Mouse (Mus musculus) forebrain, embryonic 13.5 days (tissue): ENCODE measurements around the gene Klhl8. TPM values are rescaled to one million over a fixed set of nuclear protein-coding genes. Genes with fewer than 3 reads are reported as not detected.

ENCODE experiments used
- ATAC-seq: fragments of 200-750 bp; cut with Nextera tagmentation; 2 replicates; pipeline ENCODE4 v1.8.0; 2017
- H3K27ac ChIP-seq: fragments of 300-500 bp; sonication (generic); 2 replicates; pipeline ENCODE4 v1.5.1; 2015; ENCODE audit warnings: inconsistent platforms, mild to moderate bottlenecking, moderate library complexity
- H3K27me3 ChIP-seq: fragments of 300-500 bp; sonication (generic); 2 replicates; pipeline ENCODE4 v1.6.1; 2015; ENCODE audit warnings: mild to moderate bottlenecking, inconsistent platforms
- H3K36me3 ChIP-seq: fragments of 300-500 bp; sonication (generic); 2 replicates; pipeline ENCODE4 v1.6.1; 2015; ENCODE audit warnings: mild to moderate bottlenecking, inconsistent platforms; ENCODE audit not compliant: poor library complexity, severe bottlenecking
- H3K4me1 ChIP-seq: fragments of 300-500 bp; sonication (generic); 2 replicates; pipeline ENCODE4 v1.6.1; 2015; ENCODE audit warnings: inconsistent platforms
- H3K4me2 ChIP-seq: fragments of 300-500 bp; sonication (generic); 2 replicates; pipeline ENCODE4 v1.6.1; 2015; ENCODE audit warnings: inconsistent platforms, mild to moderate bottlenecking, moderate library complexity
- H3K4me3 ChIP-seq: fragments of 300-500 bp; sonication (generic); 2 replicates; pipeline ENCODE4 v1.5.1; 2015; ENCODE audit warnings: mild to moderate bottlenecking, inconsistent platforms
- H3K9ac ChIP-seq: fragments of 300-500 bp; sonication (generic); 2 replicates; pipeline ENCODE4 v1.6.1; 2015; ENCODE audit warnings: mild to moderate bottlenecking, inconsistent platforms
- H3K9me3 ChIP-seq: fragments of 300-500 bp; sonication (generic); replicated peaks from 2 replicates; pipeline ENCODE4 v1.6.1; 2016; ENCODE audit warnings: inconsistent platforms
- WGBS: fragments of 180-500 bp; shearing (Covaris S2); methylation state at CpG from one replicate; pipeline ENCODE4 v1.1.7; 2015; 5-methylcytosine and 5-hydroxymethylcytosine counted together
- polyA plus RNA-seq: library from polyadenylated mRNA; unstranded; fragments of >200 nt; fragmentation: Nextera tagmentation; extraction: Ambion mirVana; gene quantifications from 2 replicates; pipeline ENCODE4 v1.2.1, GENCODE M21; 2015

The Klhl8 gene
- polyA plus RNA-seq, 1 experiment from 2014 or later = 25.3 TPM

DNA sequence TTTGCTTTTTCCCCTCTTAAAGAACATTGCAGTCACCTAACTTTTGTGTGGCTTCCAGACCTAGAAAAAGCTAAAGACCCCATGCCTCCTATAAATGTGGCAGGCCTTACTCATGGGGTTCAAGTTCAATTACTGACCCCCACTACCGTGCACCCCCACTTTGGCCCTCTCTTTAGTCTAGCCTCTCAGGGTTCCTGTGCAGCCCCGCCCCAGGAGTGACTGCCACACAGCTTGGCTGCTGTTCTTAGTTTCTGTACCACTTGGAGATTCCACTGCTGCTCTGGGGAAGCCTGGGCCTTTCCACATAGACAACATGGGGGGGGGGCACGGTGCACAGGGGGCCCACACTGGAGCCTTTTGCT, 71.8 kb downstream of the Klhl8 start:
- H3K4me1 ChIP-seq = peaks cover 6% of the 10 kb centered on the region; the same call in 1 of the 2 replicates
- H3K4me2 ChIP-seq = no peak overlapping the region
- H3K27me3 ChIP-seq = no peaks in the 10 kb centered on the region
- H3K4me3 ChIP-seq = no peak overlapping the region
- WGBS = 83% methylated on average over 3 of the region's 3 CpGs
- no peak overlapping the region for H3K9ac ChIP-seq
- no peak overlapping the region for H3K27ac ChIP-seq
- ATAC-seq = no peak
- peaks cover 10% of the 10 kb centered on the region for H3K36me3 ChIP-seq
- no peaks in the 10 kb centered on the region for H3K9me3 ChIP-seq

DNA sequence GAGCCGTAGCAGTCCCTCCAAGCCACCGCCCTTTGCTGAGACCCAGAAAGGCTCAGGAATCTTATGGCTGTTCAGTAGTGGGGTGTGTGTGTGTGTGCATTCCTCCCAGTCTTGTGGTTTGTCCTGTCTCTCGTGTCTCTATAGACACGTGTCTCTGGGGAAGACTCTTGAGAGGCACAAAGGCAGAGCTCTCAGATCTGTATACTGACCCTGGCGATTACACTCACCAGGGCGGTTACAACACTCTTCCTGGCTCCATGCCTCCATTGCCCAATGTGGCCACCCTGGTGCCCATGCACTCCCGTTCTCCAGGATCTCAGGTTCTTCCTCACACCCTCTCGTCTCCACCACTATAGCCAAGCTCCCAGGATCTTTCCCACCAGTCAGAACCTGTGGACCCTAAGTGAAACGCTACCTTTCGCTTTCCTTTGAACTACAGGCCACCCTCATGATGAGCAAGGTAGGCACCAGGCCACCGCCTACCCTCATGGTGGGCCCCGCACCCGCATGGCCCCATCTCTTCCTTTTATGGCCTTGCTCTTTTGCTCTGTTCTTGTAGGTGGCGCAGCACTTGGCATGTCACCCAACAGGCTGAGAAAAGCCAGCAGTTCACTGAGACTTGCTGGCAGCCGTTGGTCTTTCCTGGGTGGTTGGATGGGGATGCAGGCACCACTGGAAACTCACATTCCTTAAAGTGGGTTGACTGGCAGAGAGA, 72.4 kb downstream of the Klhl8 start:
- Histone ChIP-seq H3K27ac (no peak overlapping the region), H3K9ac (no peak overlapping the region), H3K4me1 (peaks cover 6% of the 10 kb centered on the region; the same call in 1 of the 2 replicates), H3K9me3 (no peaks in the 10 kb centered on the region), H3K4me2 (no peak overlapping the region), H3K27me3 (no peaks in the 10 kb centered on the region), H3K36me3 (peaks cover 16% of the 10 kb centered on the region), H3K4me3 (no peak overlapping the region)
- WGBS = 95% methylated on average over 15 of the region's 15 CpGs
- ATAC-seq = no peak; the same call in 1 of the 2 replicates

DNA sequence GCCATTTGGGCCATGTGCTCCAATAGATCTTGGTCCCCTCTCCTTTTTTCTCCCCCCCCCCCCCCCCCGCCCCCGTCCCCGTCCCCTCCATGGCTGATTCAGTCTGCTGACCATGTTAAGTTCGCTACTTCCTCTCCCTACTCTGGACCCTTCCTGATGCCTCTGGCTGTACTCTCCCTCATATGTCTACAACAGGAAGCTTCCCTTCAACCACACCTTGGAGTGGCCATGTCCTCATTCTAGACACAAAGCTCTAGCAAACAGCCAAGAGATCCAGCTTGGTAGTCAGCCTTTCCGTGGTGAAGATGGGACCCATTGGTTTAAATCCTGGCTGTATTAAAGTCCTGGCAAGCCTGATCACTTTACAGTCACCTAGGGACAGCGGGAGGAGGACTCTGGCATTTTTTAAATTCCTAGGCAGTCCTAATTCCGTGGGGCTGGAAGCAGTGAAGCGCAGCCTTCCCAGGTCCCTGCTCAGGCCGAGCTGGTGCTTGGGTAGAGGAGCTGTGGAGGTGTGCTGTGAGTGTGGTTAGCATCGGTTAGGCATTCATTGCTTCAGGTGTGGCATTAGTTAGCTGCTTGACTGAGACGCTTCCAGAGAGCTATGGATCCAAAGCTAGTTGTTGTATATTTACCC, 74.8 kb downstream of the Klhl8 start:
- no peak for ATAC-seq
- no peaks in the 10 kb centered on the region for H3K9me3 ChIP-seq
- peaks cover 13% of the 10 kb centered on the region for H3K36me3 ChIP-seq
- H3K27ac ChIP-seq = no peak overlapping the region
- peaks cover 6% of the 10 kb centered on the region; the same call in 1 of the 2 replicates for H3K4me1 ChIP-seq
- no peak overlapping the region for H3K9ac ChIP-seq
- WGBS = 73% methylated on average over 8 of the region's 11 CpGs
- H3K4me2 ChIP-seq = no peak overlapping the region
- H3K4me3 ChIP-seq = no peak overlapping the region
- no peaks in the 10 kb centered on the region for H3K27me3 ChIP-seq

- Histone ChIP-seq H3K27ac (0 out of 2 replicates have a peak overlapping the region, but pooled peaks have one; percentile 22), H3K27me3 (no peaks in the 10 kb centered on the region), H3K4me1 (peaks cover 6% of the 10 kb centered on the region; the same call in 1 of the 2 replicates), H3K36me3 (peaks cover 13% of the 10 kb centered on the region), H3K4me2 (no peak overlapping the region), H3K9ac (no peak overlapping the region), H3K4me3 (no peak overlapping the region), H3K9me3 (no peaks in the 10 kb centered on the region)
- WGBS = 76% methylated on average over 15 of the region's 15 CpGs
- 0 out of 2 replicates have a peak, but pooled peaks have one; percentile 16 for ATAC-seq
These were observed 75.5 kb downstream of the Klhl8 start for GRCm38 (mm10) chr5:103835471-103836147.

DNA sequence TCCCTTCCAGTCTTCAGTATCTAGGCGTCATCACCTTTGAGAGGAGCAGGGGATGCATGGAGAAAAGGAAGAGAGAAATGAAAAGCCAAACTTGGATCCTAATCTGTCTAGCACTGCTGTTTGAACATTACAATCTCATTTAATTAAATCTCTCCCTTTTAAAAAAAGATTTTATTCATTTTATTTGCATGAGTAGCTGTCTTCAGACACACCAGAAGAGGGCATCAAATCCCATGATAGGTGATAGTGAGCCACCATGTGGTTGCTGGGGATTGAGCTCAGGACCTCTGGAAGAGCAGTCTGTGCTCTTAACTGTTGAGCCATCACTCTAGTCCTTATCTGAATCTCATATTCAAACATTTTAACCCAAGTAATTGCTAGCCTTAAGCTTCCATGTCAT, 80.2 kb downstream of the Klhl8 start:
- ATAC-seq = no peak
- Histone ChIP-seq H3K4me3 (no peak overlapping the region), H3K36me3 (peaks cover 13% of the 10 kb centered on the region), H3K9me3 (no peaks in the 10 kb centered on the region), H3K27ac (no peak overlapping the region), H3K4me2 (no peak overlapping the region), H3K9ac (no peak overlapping the region), H3K27me3 (no peaks in the 10 kb centered on the region), H3K4me1 (peaks cover 6% of the 10 kb centered on the region; the same call in 1 of the 2 replicates)
- whole genome bisulfite sequencing = 96% methylated on average over 1 of the region's 1 CpGs

GRCm38 (mm10) chr5:103829158-103829557, 81.9 kb downstream of the Klhl8 start:
- 71% methylated on average over 12 of the region's 12 CpGs for WGBS

DNA sequence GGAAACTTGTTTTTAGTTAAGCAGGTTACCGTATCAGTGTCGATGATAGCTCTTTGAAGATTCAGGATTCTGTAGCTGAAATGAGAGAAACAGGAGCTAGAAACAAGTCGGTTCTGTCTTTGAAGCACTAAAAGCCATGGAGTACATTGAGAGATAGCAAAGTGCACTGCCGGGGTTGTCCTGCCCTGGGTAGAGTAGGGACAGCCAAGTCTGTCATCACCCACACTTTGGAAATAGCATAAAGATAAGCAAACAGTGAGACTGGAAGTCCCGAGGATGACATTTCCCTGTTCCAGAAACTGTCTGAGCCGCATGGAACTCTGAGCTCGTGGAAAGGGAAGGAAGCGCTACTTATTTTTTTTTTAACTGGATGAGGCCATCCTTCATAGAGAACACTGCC, 82.3 kb downstream of the Klhl8 start:
- Histone ChIP-seq H3K9me3 (no peaks in the 10 kb centered on the region), H3K27ac (no peak overlapping the region), H3K4me1 (no peaks in the 10 kb centered on the region), H3K36me3 (peaks cover 3% of the 10 kb centered on the region), H3K4me2 (no peak overlapping the region), H3K9ac (no peak overlapping the region), H3K4me3 (no peak overlapping the region), H3K27me3 (no peaks in the 10 kb centered on the region)
- ATAC-seq = no peak
- WGBS = 81% methylated on average over 8 of the region's 8 CpGs

More at GRCm38 (mm10) chr5:103829158-103829557, 81.9 kb downstream of the Klhl8 start:
- H3K36me3 ChIP-seq = peaks cover 7% of the 10 kb centered on the region
- H3K27ac ChIP-seq = no peak overlapping the region
- no peak overlapping the region for H3K4me3 ChIP-seq
- H3K4me1 ChIP-seq = no peaks in the 10 kb centered on the region
- no peaks in the 10 kb centered on the region for H3K27me3 ChIP-seq
- H3K4me2 ChIP-seq = no peak overlapping the region
- ATAC-seq = no peak
- H3K9ac ChIP-seq = no peak overlapping the region
- H3K9me3 ChIP-seq = no peaks in the 10 kb centered on the region

DNA sequence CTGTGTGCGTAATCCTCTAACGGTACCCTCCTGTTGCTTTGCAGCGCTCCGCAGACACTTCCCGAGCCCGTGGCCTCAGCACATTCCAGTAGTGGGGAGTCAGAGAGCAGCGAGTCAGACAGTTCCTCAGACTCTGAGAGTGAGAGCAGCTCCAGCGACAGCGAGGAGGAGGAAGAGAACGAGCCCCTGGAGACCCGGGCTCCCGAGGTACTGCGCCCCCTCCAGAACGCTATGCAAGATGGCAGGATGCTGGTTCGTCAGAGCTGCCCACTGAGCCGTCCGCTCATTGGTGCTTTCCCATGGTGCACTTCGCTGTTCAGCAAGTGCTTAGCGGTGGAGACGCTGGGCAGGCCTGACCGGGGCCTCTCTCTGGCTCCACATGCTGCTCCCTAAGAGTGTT, 82.8 kb downstream of the Klhl8 start:
- no peak overlapping the region for H3K9ac ChIP-seq
- 89% methylated on average over 21 of the region's 21 CpGs for WGBS

DNA sequence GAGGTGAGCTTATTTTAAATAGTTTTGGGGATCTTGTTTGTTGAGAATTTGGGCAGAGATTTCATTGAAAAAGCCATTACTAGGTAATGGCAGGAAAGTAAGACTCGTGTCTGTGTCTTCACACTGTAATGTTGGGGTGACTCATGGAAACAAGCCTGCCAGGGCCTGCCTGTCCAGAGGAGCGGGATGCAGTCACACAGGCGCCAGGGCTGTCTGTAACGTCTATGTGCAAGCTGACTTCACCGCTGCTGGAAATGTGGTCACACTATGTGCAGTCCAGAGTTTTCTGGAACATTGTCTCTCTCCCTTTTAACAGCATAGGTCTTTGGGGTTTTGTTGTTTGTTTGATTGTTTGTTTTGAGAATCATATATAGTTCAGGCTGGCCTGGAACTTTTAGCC, 88.1 kb downstream of the Klhl8 start:
- H3K9ac ChIP-seq = no peak overlapping the region

More for the DNA sequence above, 82.8 kb downstream of the Klhl8 start:
- no peaks in the 10 kb centered on the region for H3K27me3 ChIP-seq
- no peaks in the 10 kb centered on the region for H3K36me3 ChIP-seq
- no peaks in the 10 kb centered on the region for H3K4me1 ChIP-seq
- no peak overlapping the region for H3K4me3 ChIP-seq
- H3K9me3 ChIP-seq = no peaks in the 10 kb centered on the region
- no peak overlapping the region for H3K4me2 ChIP-seq
- no peak for ATAC-seq
- no peak overlapping the region for H3K27ac ChIP-seq

GRCm38 (mm10) chr5:103821500-103822298, 89.4 kb downstream of the Klhl8 start:
- ATAC-seq = no peak
- H3K27me3 ChIP-seq = no peaks in the 10 kb centered on the region
- no peaks in the 10 kb centered on the region for H3K36me3 ChIP-seq
- H3K4me3 ChIP-seq = no peak overlapping the region
- no peaks in the 10 kb centered on the region for H3K4me1 ChIP-seq
- no peak overlapping the region for H3K4me2 ChIP-seq
- 84% methylated on average over 13 of the region's 13 CpGs for whole genome bisulfite sequencing
- H3K27ac ChIP-seq = no peak overlapping the region
- no peaks in the 10 kb centered on the region for H3K9me3 ChIP-seq
- H3K9ac ChIP-seq = no peak overlapping the region

More for the DNA sequence above, 88.1 kb downstream of the Klhl8 start:
- no peak for ATAC-seq
- no peaks in the 10 kb centered on the region for H3K4me1 ChIP-seq
- H3K4me3 ChIP-seq = no peak overlapping the region
- H3K27ac ChIP-seq = no peak overlapping the region
- 95% methylated on average over 5 of the region's 5 CpGs for WGBS
- no peaks in the 10 kb centered on the region for H3K27me3 ChIP-seq
- no peaks in the 10 kb centered on the region for H3K9me3 ChIP-seq
- H3K36me3 ChIP-seq = no peaks in the 10 kb centered on the region
- H3K4me2 ChIP-seq = no peak overlapping the region

GRCm38 (mm10) chr5:103821062-103821461, 90.0 kb downstream of the Klhl8 start:
- Histone ChIP-seq H3K4me3 (no peak overlapping the region), H3K9me3 (no peaks in the 10 kb centered on the region), H3K9ac (no peak overlapping the region), H3K27ac (no peak overlapping the region), H3K4me2 (no peak overlapping the region), H3K27me3 (no peaks in the 10 kb centered on the region), H3K4me1 (no peaks in the 10 kb centered on the region), H3K36me3 (no peaks in the 10 kb centered on the region)
- no peak for ATAC-seq
- WGBS = 90% methylated on average over 9 of the region's 9 CpGs
